Mouse (Mus musculus) activated CD4-positive, CD25-positive, alpha-beta regulatory T cell, adult 4 months (primary cell): Measurements from ENCODE around the gene Vmn1r236. TPM values are rescaled to one million over a fixed set of nuclear protein-coding genes. Genes with fewer than 3 reads are reported as not detected.

Experiments
- ATAC-seq: one replicate; pipeline ENCODE4 v1.8.0; 2017
- polyA plus RNA-seq, 2 experiments: library from polyadenylated mRNA; unstranded; fragments of 100-300 nt; shearing (Covaris generic); gene quantifications; one replicate each; pipeline ENCODE4 v1.2.1; 2017

The Vmn1r236 gene
- polyA plus RNA-seq = not detected

DNA sequence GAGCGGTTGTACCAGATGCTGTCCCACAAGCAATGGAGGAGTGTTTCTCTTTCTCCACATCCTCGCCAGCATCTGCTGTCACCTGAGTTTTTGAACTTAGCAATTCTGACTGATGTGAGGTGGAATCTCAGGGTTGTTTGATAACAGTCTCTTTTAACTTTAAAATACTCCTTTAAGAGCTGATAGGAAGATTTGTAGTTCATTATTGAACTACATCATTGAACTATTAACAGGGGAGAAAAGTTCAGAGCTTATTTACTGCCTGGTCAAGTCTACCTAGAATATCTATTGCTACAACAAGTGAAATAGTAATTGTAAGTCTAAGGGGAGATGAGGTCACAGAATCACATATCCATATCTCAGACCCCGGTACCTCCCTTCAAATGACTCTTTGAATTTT, at the start of gene Vmn1r236:
TSS of gene Vmn1r236 (plus strand) at position 301 of the 400 bp plus-strand sequence.
- ATAC-seq = no peak

DNA sequence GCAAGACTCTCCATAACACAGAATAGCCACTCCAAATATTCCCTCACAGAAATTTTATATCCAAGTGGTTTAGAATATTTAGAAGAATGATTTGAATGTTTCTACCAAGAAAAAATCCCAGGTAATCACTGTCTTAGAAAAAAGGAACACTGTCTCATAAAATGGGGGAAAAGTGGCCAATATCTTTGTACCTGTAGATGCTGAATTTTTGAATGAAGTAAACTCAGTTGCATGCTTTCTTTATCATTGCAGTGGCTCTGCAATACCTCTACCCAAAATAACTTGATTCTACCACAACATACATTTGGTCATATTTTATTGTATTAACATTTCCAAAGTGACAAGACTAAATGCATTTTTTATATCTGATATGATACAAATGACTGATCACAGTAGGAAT, 26.6 kb upstream of the Vmn1r236 start, which contains the start of gene Vmn1r235:
TSS of gene Vmn1r235 (plus strand) at position 301 of the 400 bp plus-strand sequence.
- no peak for ATAC-seq

DNA sequence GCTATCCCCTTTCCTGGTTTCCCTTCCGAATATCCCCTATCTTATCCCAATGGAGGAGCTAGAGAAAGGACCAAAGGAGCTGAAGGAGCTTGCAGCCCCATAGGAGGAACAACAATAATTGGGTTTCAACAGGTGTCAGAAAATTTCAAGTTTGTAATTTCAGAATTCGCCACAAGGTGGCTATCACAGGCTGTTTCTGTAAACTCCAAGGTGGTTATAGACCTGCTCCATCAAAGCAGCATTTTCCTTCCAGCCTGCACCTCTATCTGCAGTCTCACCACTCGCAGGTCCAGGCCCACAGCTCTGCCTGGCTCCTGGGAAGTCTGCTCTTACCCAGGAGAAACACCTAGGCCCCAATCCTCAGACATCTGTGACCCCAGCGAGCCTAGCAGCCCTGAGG, 10.6 kb upstream of the Vmn1r236 start:
- ATAC-seq = peak; percentile 79

DNA sequence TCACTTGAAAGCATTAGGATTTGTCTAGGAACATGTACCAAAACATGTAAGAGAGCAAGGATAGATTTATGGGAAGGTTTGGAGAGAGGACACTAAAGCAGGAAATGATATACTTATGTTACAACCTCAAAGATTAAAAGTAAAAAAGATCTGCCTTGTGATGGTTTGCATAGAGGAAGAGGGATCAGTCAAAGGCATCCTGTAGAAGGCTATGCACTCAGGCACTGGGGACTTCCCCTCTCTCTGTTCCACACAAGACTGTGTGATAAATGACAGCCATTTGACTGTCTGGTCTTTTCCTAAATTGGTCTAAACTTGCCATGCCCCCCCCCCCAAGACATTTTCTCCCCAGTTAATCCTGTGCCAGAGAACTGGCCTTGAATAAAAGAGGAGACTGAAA, 1.7 kb downstream of the Vmn1r236 start:
- ATAC-seq = peak; percentile 61

DNA sequence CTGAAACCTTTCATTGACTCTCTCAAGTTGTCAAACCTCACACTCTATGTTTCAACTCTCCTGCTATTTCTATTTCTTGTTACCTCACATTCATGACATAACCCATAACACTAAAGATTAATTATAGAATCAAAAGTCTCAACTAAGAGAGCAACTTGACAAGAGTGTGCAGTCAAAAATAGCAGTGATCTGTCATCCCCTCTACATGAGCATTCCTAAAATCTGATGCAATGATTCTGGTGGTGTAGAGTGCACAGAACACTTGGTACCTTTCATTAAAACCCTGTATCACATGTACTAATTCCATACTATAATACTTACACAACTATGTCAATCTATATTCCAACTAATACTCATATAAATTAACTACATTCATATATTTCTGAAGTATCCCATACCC, 7.0 kb downstream of the Vmn1r236 start:
- no peak for ATAC-seq

DNA sequence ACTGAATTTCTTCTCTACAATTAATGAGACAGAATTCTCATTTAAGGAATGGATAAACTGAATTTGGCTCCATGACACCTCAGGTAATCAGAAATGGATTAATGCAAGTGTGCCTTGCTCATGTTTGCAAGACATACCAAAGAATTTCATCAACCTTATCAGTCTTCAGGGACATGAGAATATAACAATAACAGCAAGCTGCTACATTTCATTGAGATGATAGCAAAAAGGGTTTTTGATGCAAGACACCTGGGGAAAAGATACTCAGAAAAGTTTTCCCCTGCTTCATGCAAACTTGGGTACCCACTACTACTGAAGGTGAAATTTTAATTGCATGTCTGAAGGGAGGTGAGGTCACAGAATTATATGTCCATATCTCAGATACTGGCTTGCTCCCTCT, 28.8 kb downstream of the Vmn1r236 start, which contains the start of gene Vmn1r237:
TSS of gene Vmn1r237 (plus strand) at position 301 of the 400 bp plus-strand sequence.
- no peak for ATAC-seq

Other genes starting within 250 kb of the Vmn1r236 start
- not detected for gene Vmn1r234, start 56.9 kb upstream of the Vmn1r236 start, polyA plus RNA-seq
- under 1 TPM in 1 of 2 experiments, not detected in 1; 0.30 TPM for gene Vmn1r235, start 26.5 kb upstream of the Vmn1r236 start, polyA plus RNA-seq
- not detected for gene Vmn1r237, start 28.9 kb downstream of the Vmn1r236 start, polyA plus RNA-seq
- 10 to 100 TPM; 19.2 to 22.9 TPM for gene Zfp677, start 100.8 kb downstream of the Vmn1r236 start, polyA plus RNA-seq
- gene Zfp54, start 140.3 kb downstream of the Vmn1r236 start, polyA plus RNA-seq = 10 to 100 TPM; 10.5 to 11.8 TPM
- gene Zfp51, start 167.4 kb downstream of the Vmn1r236 start, polyA plus RNA-seq = 10 to 100 TPM; 36.2 to 41.1 TPM
- gene Zfp53, start 206.1 kb downstream of the Vmn1r236 start, polyA plus RNA-seq = 10 to 100 TPM; 31.8 to 32.9 TPM